Mouse (Mus musculus): ENCODE data around the gene D8Ertd738e. TPM values are rescaled to one million over a fixed set of nuclear protein-coding genes. Genes with fewer than 3 reads are reported as not detected.

D8Ertd738e gene
- polyA plus RNA-seq, 1 experiment from 2014 or later = 231 TPM

- Histone ChIP-seq H3K36me3 (ENCODE audit: control insufficient read depth, insufficient read depth) (peaks cover 63% of the 10 kb centered on the region), H3K4me2 (ENCODE audit: low read length) (no peak overlapping the region), H3K4me3 (replicated peaks; ENCODE audit: low read length) (no peak overlapping the region), H3K9me3 (ENCODE audit: control insufficient read depth, low read length) (no peaks in the 10 kb centered on the region), H3K9ac (replicated peaks; ENCODE audit: low read depth, low read length) (no peak overlapping the region), H3K27me3 (replicated peaks; ENCODE audit: control insufficient read depth, insufficient read depth, low read length) (no peaks in the 10 kb centered on the region), H3K4me1 (replicated peaks; ENCODE audit: control insufficient read depth, insufficient read depth, low read length) (no peaks in the 10 kb centered on the region), H3K27ac (ENCODE audit: low read length) (no peak overlapping the region)
- WGBS = 89% methylated on average over 7 of the region's 7 CpGs
- ATAC-seq = no peak
These were observed 29.4 kb downstream of the D8Ertd738e start for GRCm38 (mm10) chr8:84220105-84220504.

GRCm38 (mm10) chr8:84218143-84218542, 31.4 kb downstream of the D8Ertd738e start:
- no peak overlapping the region for H3K9ac ChIP-seq (replicated peaks; ENCODE audit: low read depth, low read length)
- H3K4me3 ChIP-seq (replicated peaks; ENCODE audit: low read length) = no peak overlapping the region
- no peaks in the 10 kb centered on the region for H3K4me1 ChIP-seq (replicated peaks; ENCODE audit: control insufficient read depth, insufficient read depth, low read length)
- WGBS = 96% methylated on average over 5 of the region's 5 CpGs
- peaks cover 62% of the 10 kb centered on the region for H3K36me3 ChIP-seq (ENCODE audit: control insufficient read depth, insufficient read depth)
- no peak for ATAC-seq
- H3K27me3 ChIP-seq (replicated peaks; ENCODE audit: control insufficient read depth, insufficient read depth, low read length) = no peaks in the 10 kb centered on the region
- H3K4me2 ChIP-seq (ENCODE audit: low read length) = no peak overlapping the region
- no peak overlapping the region for H3K27ac ChIP-seq (ENCODE audit: low read length)
- no peaks in the 10 kb centered on the region for H3K9me3 ChIP-seq (ENCODE audit: control insufficient read depth, low read length)

DNA sequence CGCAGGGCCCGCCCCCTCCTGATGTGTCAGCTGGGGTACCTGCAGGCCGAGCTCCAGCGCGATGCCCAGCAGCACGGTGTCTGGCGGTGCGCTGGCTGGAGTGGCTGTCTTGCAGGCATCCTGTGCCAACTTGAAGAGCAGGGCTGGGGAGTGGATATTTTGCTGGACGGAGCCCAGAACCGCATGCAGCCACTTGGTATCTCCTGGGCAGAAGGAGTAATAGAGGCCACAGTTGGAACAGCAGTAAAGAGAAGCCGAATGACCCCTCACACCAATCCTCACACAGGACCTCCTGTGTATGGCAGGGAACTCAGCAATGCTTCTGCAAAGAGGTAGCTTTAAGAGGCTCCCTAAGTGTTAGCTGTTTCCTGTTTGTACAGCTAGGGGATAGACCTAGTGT, 32.3 kb downstream of the D8Ertd738e start:
- Histone ChIP-seq H3K27me3 (replicated peaks; ENCODE audit: control insufficient read depth, insufficient read depth, low read length) (no peaks in the 10 kb centered on the region), H3K4me2 (ENCODE audit: low read length) (no peak overlapping the region), H3K4me1 (replicated peaks; ENCODE audit: control insufficient read depth, insufficient read depth, low read length) (no peaks in the 10 kb centered on the region), H3K27ac (ENCODE audit: low read length) (no peak overlapping the region), H3K9ac (replicated peaks; ENCODE audit: low read depth, low read length) (no peak overlapping the region), H3K4me3 (replicated peaks; ENCODE audit: low read length) (no peak overlapping the region), H3K36me3 (ENCODE audit: control insufficient read depth, insufficient read depth) (peaks cover 61% of the 10 kb centered on the region), H3K9me3 (ENCODE audit: control insufficient read depth, low read length) (no peaks in the 10 kb centered on the region)
- 97% methylated on average over 11 of the region's 11 CpGs for WGBS
- no peak for ATAC-seq

DNA sequence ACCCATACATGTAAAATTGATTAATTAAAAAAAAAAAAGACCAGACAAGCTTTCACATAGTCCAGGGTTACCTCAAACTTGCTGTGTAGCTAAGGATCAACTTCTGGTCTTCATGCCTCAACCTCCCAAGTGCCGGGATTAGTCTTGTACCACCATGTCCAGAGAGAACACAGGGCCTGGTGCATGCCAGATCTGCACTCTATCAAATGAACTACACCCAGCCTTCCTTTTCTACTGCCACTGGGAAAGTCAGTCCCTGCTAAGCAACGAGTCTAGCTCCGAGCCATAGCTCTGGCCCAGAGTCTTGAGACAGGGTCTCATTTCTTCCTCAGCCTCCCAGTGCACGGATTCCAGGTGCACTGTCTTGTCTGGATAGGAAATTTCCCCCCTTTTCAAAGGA, 36.2 kb downstream of the D8Ertd738e start:
- Histone ChIP-seq H3K4me1 (replicated peaks; ENCODE audit: control insufficient read depth, insufficient read depth, low read length) (peaks cover 13% of the 10 kb centered on the region), H3K36me3 (ENCODE audit: control insufficient read depth, insufficient read depth) (peaks cover 52% of the 10 kb centered on the region), H3K4me3 (replicated peaks; ENCODE audit: low read length) (no peak overlapping the region), H3K9me3 (ENCODE audit: control insufficient read depth, low read length) (no peaks in the 10 kb centered on the region), H3K9ac (replicated peaks; ENCODE audit: low read depth, low read length) (no peak overlapping the region), H3K27me3 (replicated peaks; ENCODE audit: control insufficient read depth, insufficient read depth, low read length) (no peaks in the 10 kb centered on the region), H3K27ac (ENCODE audit: low read length) (no peak overlapping the region), H3K4me2 (ENCODE audit: low read length) (no peak overlapping the region)
- WGBS = 94% methylated on average over 4 of the region's 4 CpGs
- no peak for ATAC-seq

DNA sequence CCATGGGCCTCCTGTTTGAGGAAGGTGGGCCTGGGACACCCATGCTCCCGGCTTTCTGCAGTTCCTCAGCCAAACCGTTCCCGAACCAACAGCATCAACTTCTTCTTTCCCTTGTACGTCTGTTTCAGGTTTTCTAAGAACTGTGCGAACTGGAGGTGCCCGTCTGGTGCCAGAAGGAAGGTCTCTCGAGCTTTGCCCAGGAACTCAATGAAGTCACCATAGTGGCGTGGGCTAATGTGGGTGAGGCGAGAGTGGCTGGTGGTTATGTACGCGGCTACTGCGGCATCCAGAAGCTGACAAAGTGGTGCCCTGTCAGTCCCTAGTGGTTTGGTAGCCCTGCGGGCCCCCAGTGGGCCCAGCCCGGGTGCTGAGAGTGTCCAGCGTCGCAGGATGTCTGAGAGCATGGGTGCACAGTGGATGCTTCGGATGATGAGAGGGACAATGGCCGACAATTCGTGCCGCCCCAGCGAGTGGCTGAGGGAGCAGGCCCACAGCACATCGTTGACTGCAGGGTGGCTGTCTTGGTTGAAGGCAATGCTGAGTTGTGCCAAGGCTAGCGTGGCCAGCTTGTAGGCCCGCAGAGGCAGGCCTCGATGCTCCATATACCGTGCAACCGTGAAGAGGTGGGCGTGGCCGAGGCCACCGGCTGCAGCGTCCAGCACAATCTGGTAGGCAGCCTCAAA, 37.5 kb downstream of the D8Ertd738e start:
- Histone ChIP-seq H3K4me3 (replicated peaks; ENCODE audit: low read length) (no peak overlapping the region), H3K36me3 (ENCODE audit: control insufficient read depth, insufficient read depth) (peaks cover 45% of the 10 kb centered on the region), H3K27ac (ENCODE audit: low read length) (no peak overlapping the region), H3K9ac (replicated peaks; ENCODE audit: low read depth, low read length) (no peak overlapping the region), H3K4me1 (replicated peaks; ENCODE audit: control insufficient read depth, insufficient read depth, low read length) (peaks cover 20% of the 10 kb centered on the region), H3K4me2 (ENCODE audit: low read length) (no peak overlapping the region), H3K9me3 (ENCODE audit: control insufficient read depth, low read length) (no peaks in the 10 kb centered on the region), H3K27me3 (replicated peaks; ENCODE audit: control insufficient read depth, insufficient read depth, low read length) (no peaks in the 10 kb centered on the region)
- ATAC-seq = no peak
- WGBS = 94% methylated on average over 31 of the region's 31 CpGs

DNA sequence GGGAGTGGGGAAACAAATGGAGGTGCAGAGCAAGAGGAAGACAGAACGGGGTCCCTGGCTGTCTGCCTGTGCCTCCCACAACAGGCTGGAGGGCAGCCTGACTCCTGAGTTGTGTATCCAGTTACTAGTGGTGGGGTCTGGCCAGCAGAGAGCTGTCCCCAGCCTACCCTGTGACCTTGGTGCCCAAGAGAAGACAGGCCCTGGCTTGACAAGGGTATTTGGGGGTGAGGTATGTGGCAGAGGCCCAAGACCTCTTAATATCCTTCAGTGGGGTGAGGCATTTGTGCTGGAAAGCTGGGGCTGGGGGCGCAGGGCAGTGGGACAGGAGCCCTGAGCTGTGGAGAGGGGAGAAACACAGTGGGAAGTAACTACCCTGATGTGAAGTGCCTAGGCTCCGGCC, 38.3 kb downstream of the D8Ertd738e start:
- Histone ChIP-seq H3K36me3 (ENCODE audit: control insufficient read depth, insufficient read depth) (peaks cover 40% of the 10 kb centered on the region), H3K4me2 (ENCODE audit: low read length) (no peak overlapping the region), H3K4me1 (replicated peaks; ENCODE audit: control insufficient read depth, insufficient read depth, low read length) (peaks cover 20% of the 10 kb centered on the region), H3K4me3 (replicated peaks; ENCODE audit: low read length) (no peak overlapping the region), H3K27ac (ENCODE audit: low read length) (no peak overlapping the region), H3K9me3 (ENCODE audit: control insufficient read depth, low read length) (no peaks in the 10 kb centered on the region), H3K9ac (replicated peaks; ENCODE audit: low read depth, low read length) (no peak overlapping the region), H3K27me3 (replicated peaks; ENCODE audit: control insufficient read depth, insufficient read depth, low read length) (no peaks in the 10 kb centered on the region)
- no peak for ATAC-seq
- 83% methylated on average over 3 of the region's 3 CpGs for WGBS

DNA sequence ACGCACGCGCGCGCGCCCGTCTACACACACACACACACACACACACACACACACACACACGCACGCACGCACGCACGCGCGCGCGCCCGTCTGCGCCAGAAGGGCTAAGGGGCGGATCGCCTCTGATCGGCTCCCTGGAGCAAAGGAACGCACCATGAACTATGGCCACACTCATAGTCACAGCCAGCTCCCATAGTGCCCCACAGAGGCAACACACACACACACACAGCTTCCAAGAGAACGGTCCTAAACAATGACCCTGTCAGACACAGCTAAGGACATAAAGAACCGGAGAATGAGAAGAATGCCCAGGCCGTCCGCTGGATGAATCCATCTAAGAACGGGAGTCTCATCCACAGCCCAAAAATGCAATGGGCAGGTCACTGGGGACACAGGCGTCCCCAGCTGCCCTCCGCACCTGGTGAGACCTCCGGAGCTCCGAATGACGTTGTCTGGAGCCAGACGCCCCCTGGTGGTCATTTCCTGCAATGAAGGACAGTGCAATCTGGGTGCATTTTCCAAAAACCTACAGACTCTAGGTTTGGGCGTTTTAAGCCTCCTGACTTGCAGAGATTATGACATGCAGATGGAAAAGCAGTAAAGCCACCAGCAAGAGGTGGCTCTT, 39.2 kb downstream of the D8Ertd738e start:
- H3K9ac ChIP-seq (replicated peaks; ENCODE audit: low read depth, low read length) = no peak overlapping the region
- peak overlapping the region; percentile 42 for H3K27ac ChIP-seq (ENCODE audit: low read length)
- peaks cover 20% of the 10 kb centered on the region for H3K4me1 ChIP-seq (replicated peaks; ENCODE audit: control insufficient read depth, insufficient read depth, low read length)
- H3K27me3 ChIP-seq (replicated peaks; ENCODE audit: control insufficient read depth, insufficient read depth, low read length) = no peaks in the 10 kb centered on the region
- no peaks in the 10 kb centered on the region for H3K9me3 ChIP-seq (ENCODE audit: control insufficient read depth, low read length)
- peaks cover 32% of the 10 kb centered on the region for H3K36me3 ChIP-seq (ENCODE audit: control insufficient read depth, insufficient read depth)
- 0 out of 2 replicates have a peak overlapping the region, but pooled peaks have one; percentile 5 for H3K4me3 ChIP-seq (replicated peaks; ENCODE audit: low read length)
- 51% methylated on average over 34 of the region's 34 CpGs for WGBS
- H3K4me2 ChIP-seq (ENCODE audit: low read length) = peak overlapping the region; percentile 35
- ATAC-seq = peak; percentile 55

DNA sequence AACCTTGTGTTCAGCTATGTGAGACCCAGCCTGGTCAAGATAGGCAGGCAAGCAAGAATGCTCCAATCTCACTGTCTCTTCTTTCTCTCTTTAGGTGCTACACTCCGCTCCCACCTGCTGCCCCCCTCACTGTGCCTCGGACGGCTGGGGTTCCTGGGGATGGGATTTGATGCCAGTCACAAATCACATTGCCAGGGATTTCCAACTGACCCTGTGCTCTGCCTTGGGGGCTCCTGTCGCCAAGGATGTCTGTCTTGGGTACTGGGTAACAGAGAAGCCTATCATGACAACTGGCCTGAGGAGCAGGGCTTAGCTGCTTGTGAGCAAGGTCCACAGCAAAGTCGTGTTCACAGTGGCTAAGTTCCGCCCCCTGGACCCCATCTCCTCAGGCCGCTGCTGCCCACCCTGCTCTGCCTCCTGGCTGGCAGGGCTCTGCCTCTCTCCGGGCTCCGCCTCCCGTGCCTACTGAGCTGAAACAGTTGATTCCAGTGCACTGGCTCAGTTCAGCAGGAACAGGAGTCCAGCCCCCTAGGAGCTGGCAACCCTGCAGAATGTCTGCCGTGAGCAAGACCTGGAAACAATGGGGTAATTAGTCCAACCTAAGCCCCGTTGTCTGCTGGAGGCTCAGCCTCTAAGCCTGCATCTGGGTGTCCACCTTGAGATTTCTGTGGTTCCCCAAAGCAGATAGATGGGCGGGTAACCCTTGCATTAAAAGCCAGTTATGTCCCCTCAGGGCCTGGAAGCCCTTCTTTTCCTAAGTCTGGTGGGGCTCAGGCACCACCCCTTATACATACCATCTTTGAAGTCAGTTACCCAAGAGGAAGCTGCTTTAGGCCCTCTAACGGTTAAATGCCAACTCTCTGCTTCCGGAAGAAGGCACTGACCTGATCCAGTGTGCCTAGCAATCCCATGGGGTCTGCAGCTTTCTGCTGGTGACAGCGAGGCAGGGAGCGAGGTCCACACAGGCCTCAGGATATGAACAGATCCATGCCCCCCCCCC, 40.8 kb downstream of the D8Ertd738e start:
- WGBS = 33% methylated on average over 17 of the region's 17 CpGs
- Histone ChIP-seq H3K4me3 (replicated peaks; ENCODE audit: low read length) (no peak overlapping the region), H3K27ac (ENCODE audit: low read length) (no peak overlapping the region), H3K4me1 (replicated peaks; ENCODE audit: control insufficient read depth, insufficient read depth, low read length) (peaks cover 24% of the 10 kb centered on the region), H3K9ac (replicated peaks; ENCODE audit: low read depth, low read length) (0 out of 2 replicates have a peak overlapping the region, but pooled peaks have one; percentile 2), H3K36me3 (ENCODE audit: control insufficient read depth, insufficient read depth) (peaks cover 25% of the 10 kb centered on the region), H3K27me3 (replicated peaks; ENCODE audit: control insufficient read depth, insufficient read depth, low read length) (no peaks in the 10 kb centered on the region), H3K4me2 (ENCODE audit: low read length) (no peak overlapping the region), H3K9me3 (ENCODE audit: control insufficient read depth, low read length) (no peaks in the 10 kb centered on the region)
- ATAC-seq = peak; percentile 32; the same call in 1 of the 2 replicates

DNA sequence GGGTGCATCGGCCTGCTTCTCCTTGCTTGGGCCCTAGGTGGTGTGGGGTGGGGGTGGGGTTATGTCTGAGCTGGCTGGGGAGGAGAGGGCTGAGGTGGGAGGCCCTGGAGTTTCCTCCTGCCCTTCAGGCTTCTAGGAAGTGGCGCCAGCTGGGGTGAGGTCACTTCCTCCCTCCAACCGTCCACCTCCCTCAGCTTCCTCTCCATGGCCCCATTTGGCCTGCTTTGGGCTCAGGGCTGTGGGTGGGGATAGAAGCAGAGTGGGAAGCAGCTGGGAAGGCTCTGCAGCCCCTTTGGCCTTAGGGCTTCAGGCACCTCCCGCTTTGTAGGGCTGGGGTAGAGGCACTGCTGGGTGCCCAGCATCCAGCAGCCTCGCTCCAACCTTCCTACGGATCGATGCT, 41.7 kb downstream of the D8Ertd738e start:
- WGBS = 75% methylated on average over 7 of the region's 7 CpGs
- H3K4me1 ChIP-seq (replicated peaks; ENCODE audit: control insufficient read depth, insufficient read depth, low read length) = peaks cover 30% of the 10 kb centered on the region
- H3K9me3 ChIP-seq (ENCODE audit: control insufficient read depth, low read length) = no peaks in the 10 kb centered on the region
- H3K9ac ChIP-seq (replicated peaks; ENCODE audit: low read depth, low read length) = no peak overlapping the region
- H3K27me3 ChIP-seq (replicated peaks; ENCODE audit: control insufficient read depth, insufficient read depth, low read length) = no peaks in the 10 kb centered on the region
- H3K4me3 ChIP-seq (replicated peaks; ENCODE audit: low read length) = no peak overlapping the region
- ATAC-seq = no peak
- 0 out of 2 replicates have a peak overlapping the region, but pooled peaks have one; percentile 27 for H3K27ac ChIP-seq (ENCODE audit: low read length)
- H3K36me3 ChIP-seq (ENCODE audit: control insufficient read depth, insufficient read depth) = peaks cover 17% of the 10 kb centered on the region
- H3K4me2 ChIP-seq (ENCODE audit: low read length) = no peak overlapping the region
